Mouse (Mus musculus): Measurements from ENCODE around the gene Impdh2.

The Impdh2 gene

GRCm38 (mm10) chr9:108569381-108570206, 9.5 kb downstream of the Impdh2 start, which contains the start of gene Dalrd3:
Dalrd3 (plus strand) TSS chr9:108569886.
- DNase-seq (ENCODE audit: low spot score): peak; percentile 71

GRCm38 (mm10) chr9:108570207-108570896, 10.3 kb downstream of the Impdh2 start:
- peak; percentile 45 for DNase-seq (ENCODE audit: low spot score)

- DNase-seq (ENCODE audit: low spot score): no peak
Measured at GRCm38 (mm10) chr9:108571401-108571973, 11.4 kb downstream of the Impdh2 start.

GRCm38 (mm10) chr9:108572321-108572720, 12.2 kb downstream of the Impdh2 start:
- DNase-seq (ENCODE audit: low spot score): no peak

GRCm38 (mm10) chr9:108573774-108574690, 13.9 kb downstream of the Impdh2 start:
- DNase-seq (ENCODE audit: low spot score): no peak

GRCm38 (mm10) chr9:108574921-108575320, 14.8 kb downstream of the Impdh2 start:
- DNase-seq (ENCODE audit: low spot score): no peak

GRCm38 (mm10) chr9:108575321-108576297, 15.5 kb downstream of the Impdh2 start:
- no peak for DNase-seq (ENCODE audit: low spot score)

- DNase-seq (ENCODE audit: low spot score): no peak
Measured at GRCm38 (mm10) chr9:108577025-108577424, 16.9 kb downstream of the Impdh2 start.

- DNase-seq (ENCODE audit: low spot score): no peak
Measured at GRCm38 (mm10) chr9:108577934-108578544, 18.0 kb downstream of the Impdh2 start.

GRCm38 (mm10) chr9:108578545-108579343, 18.7 kb downstream of the Impdh2 start, which contains the start of gene Wdr6:
Wdr6 (minus strand) TSS chr9:108578739.
- peak; percentile 73 for DNase-seq (ENCODE audit: low spot score)

- DNase-seq (ENCODE audit: low spot score): no peak
Measured at GRCm38 (mm10) chr9:108579344-108579690, 19.2 kb downstream of the Impdh2 start.

GRCm38 (mm10) chr9:108587571-108588180, 27.6 kb downstream of the Impdh2 start:
- DNase-seq (ENCODE audit: low spot score): no peak

- no peak for DNase-seq (ENCODE audit: low spot score)
Measured at GRCm38 (mm10) chr9:108589229-108589628, 29.1 kb downstream of the Impdh2 start.

- no peak for DNase-seq (ENCODE audit: low spot score)
Measured at GRCm38 (mm10) chr9:108591462-108591861, 31.4 kb downstream of the Impdh2 start.

GRCm38 (mm10) chr9:108594354-108594753, 34.3 kb downstream of the Impdh2 start:
- DNase-seq (ENCODE audit: low spot score): no peak

GRCm38 (mm10) chr9:108596998-108597764, 37.1 kb downstream of the Impdh2 start, which contains the start of gene P4htm:
P4htm (minus strand) TSS chr9:108597667.
- DNase-seq (ENCODE audit: low spot score): no peak

GRCm38 (mm10) chr9:108599021-108599566, 39.0 kb downstream of the Impdh2 start:
- DNase-seq (ENCODE audit: low spot score): no peak

GRCm38 (mm10) chr9:108600011-108600410, 39.9 kb downstream of the Impdh2 start:
- no peak for DNase-seq (ENCODE audit: low spot score)
